Mouse (Mus musculus): ENCODE results near the gene Prps1.
A peak's percentile ranks its signal among the peaks of the same experiment; 100 is the strongest.
"Not testable (repeated sequence)": the region's sequence is repeated elsewhere in the genome, so short reads cannot be mapped to it uniquely, and the experiment has no call there.

The Prps1 gene

GRCm38 (mm10) chrX:140501401-140502301 is 45.2 kb downstream of the Prps1 start:
- DNase-seq: no peak

DNA sequence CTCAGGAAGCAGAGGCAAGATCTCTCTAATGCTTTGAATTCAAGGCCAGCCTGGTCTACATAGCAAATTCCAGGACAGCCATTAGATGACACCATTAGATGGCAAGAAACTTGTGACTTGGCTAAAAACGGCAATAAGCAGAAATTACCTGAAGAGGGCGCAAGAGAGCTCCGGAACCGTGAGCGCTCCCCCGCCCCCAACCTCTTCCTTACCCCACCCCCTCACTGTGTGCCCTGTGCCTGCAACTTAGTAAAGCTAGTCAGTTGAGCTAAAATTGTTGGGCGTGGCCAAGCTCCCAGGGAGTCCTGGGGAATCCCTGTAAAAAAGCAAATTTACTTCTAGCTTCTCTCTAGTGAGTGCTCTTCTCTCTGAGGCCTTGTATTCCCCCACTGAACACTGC is 47.5 kb downstream of the Prps1 start:
- peak; percentile 75 to 83 for DNase-seq

GRCm38 (mm10) chrX:140505497-140506238 is 49.3 kb downstream of the Prps1 start:
- DNase-seq: peak; percentile 92 to 96

GRCm38 (mm10) chrX:140506436-140507180 is 50.2 kb downstream of the Prps1 start:
- DNase-seq: no peak

DNA sequence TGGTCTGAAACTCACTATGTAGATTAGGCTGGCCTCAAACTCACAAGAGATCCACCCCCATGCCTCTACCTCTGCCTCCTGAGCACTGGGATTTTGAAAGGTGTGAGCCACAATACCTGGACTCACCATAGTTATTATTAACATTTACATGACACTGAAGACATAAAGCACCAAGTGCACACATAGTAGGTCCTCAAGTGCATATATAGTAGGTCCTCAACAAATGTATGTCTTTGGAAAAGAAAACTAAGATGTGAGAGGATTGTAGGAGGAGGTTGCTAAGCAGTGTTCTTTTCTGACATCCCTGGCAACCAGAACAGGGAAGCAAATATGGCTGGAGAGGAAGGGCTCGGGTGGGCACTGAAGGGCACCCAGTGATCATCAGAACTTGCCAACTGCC is 51.0 kb downstream of the Prps1 start:
- DNase-seq: no peak

DNA sequence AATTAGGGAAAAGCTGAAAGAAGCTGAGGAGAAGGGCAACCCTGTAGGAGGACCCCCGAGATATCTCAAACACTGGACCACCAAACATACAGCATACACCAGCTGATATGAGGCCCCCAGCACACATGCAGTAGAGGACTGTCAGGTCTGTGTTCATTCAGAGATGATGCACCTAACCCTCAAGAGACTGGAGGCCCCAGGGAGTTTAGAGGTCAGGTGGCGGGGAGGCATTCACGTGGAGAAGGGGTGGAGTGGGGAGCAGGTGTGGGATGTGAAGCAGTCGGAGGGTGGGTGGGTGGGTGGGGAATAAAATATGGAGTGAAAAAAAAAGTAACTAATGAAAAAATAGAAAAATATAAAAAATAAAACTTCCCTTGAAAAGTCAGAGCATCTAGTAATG is 52.4 kb downstream of the Prps1 start:
- not testable (repeated sequence) for DNase-seq

DNA sequence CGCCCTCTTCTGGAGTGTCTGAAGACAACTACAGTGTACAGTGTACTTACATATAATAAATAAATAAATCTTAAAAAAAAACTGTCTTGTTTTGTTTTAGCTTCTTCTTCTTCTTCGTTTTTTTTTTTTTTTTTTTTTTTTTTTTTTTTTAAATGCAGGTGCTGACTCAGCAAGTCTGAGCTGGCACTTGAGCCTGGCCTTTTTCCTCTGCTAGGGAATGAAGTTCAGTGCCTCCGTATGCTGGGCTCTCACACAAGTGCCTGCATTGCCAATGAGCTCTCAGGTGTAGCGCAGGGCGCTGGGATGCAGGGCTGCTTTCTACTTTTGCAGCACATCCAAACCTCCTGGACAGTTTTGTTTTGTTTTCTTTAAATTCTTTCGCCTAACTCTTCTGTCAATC is 53.4 kb downstream of the Prps1 start:
- DNase-seq: no peak

GRCm38 (mm10) chrX:140510696-140511429 is 54.5 kb downstream of the Prps1 start:
- DNase-seq: peak; percentile 90 to 94

DNA sequence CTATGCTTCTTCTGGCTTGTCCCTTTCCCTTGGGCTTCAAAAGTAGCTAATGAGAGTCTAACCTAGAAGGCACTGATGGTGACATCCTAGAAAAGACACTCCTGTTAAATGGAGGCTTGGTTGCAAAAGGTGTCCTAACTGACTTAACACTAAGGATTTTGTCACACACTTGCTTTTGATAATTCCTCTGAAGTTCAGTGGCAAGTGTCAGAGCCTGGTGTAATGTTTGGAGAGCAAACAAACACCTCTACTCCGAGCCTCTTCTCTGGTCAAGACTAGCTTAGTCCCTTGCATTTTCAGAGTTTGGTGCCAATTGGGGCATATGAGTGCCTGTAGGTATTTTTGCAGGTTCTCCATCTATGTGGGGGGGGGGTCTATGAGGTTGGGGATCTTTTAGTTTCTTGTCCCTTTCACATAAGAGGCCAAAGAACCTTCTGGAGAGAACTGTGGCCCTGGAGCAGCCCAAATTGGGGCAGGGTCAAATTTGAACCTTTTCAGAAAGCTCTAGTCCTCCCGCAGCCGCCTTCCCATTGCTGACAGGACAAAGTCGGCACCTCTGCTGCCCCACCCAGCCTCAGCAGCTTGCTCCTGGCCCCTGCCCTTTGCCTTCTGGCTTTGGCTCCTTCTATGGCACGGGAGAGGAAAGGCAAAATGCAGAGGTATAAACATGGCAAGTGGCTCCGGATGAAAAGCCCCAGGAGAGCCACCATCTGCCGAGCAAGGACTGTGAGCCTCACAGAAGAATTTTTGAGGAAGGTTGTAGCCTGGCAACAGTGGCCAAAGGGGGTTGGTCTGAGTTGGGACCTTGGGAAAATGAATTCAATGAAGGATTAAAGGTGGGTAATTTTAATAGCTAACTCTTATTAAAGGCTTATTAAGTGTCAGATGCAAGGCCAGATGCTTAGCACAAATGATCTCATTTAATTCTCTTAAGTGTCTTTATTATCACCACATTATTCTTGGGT is 55.6 kb downstream of the Prps1 start:
- DNase-seq: peak in 1 of 2 experiments; percentile 19

DNA sequence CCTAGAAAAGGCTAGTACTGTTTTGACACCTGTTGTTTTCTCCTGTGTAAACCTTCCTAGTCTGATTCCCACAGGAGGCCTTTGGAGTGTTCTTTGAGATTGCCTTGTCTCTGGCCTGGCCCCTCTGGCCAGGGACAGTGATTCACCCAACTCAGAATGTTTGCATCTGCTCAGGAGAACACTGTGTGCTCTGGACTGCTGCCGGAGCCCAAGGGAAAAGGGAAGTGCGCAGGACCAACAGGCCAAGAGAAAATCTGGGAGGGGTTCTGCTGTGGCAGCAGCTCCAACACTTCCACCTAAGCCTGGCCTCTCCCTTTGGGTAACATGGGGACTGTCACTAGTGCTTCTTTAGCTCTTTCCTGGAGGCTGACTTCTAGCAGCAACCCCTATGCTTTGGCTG is 57.0 kb downstream of the Prps1 start:
- peak; percentile 75 to 78 for DNase-seq

- no peak for DNase-seq
Measured at GRCm38 (mm10) chrX:140518351-140518750, 61.9 kb downstream of the Prps1 start.

DNA sequence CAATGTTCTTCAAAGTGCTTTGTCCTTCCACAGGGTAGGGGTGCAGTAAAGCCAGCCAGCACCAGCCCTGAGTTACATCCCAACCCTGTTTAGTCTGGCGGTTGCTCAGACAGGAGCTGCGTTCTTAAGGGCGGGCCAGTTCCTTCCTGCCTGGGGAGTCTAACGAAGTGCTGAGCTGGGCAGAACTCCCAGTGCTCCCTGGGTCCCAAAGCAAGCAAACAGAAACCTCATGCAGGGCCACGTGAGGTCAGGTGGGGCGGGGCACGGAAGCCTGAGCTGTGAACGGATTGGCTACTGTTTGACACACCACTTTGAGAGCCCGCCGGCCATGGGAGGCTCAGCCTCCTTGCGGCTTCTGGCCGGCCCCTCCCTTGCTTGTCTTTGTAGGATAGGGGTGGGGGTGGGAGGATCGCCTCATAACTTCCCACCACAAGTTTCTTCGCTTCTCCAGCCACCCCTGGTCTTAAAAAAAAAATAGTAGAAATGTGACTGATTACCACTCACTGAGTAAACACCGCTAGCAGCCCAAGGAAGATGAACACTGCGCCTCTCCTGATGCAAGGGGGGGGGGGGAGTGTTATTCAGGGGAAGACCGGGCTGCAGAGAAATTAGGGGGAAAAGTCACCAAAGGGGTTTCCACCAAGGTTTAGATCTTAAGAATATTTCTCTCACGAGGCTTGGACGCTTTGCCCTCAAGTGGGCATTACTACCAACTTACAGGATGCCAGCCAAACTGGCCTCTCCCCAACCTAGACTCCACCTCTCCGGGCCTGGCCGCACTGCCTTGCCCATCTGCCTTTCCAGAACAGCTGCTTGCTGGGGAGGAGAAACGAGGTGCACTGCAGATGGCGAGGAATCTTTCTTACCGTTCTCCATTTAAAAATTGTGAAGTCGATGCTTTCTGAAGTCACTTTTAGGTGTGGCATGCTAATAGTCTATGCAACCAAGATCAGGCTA is 64.0 kb downstream of the Prps1 start:
- DNase-seq: peak; percentile 97

DNA sequence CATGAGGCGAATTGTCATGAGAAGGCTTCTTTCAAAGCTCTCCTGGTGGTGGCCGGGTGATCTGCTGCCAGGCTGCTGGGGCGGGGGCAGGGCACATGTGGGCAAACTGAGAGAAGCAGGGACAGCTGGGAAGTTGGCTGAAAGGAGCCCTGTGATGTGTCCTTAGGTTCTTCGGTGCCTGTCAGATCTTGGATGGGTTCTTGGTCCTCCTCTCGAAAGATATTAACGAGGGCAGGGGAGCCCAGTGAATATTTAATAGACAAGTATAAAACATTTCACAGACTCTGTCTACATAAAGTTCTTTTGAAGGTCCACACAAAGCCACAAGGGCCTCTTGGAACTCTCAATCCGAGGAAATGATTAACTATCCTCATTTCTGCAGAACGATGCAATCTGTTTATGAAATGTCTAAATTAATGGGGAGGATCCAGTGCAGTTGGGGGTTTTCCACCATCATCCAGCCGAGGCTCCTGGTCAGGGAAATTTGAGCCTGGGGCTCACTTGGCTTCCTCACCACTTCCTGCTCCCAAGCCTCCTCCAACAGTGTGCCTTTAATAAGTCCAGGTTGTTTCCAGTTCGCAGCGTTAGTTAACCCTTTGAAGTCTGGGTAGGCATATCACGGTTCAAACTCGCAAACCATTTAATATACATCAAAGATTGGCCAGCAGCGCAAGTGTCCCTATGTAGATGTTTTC is 65.8 kb downstream of the Prps1 start:
- DNase-seq: peak in 1 of 2 experiments; percentile 34

GRCm38 (mm10) chrX:140524231-140524630 is 67.8 kb downstream of the Prps1 start:
- DNase-seq: no peak
